Mouse (Mus musculus): ENCODE measurements at regions not wholly inside any gene's neighbourhood (a gene's known extent, or its start where the extent isn't known, plus 50 kb on each side); places are given as distances from the start of the nearest gene placed in this dataset.

GRCm38 (mm10) chr3:143949026-143949637 is 255.9 kb downstream of the Lmo4 start:
- TF ChIP-seq CTCF (IDR thresholded peaks at IDR 0.05; ENCODE audit: low read depth) (no peak), EP300 (IDR thresholded peaks at IDR 0.05; ENCODE audit: low read depth) (no peak)

All from heart, postnatal 0 days (tissue).